Mouse (Mus musculus) midbrain, postnatal 0 days (tissue): ENCODE measurements around the gene Tmem217. TPM values are rescaled to one million over a fixed set of nuclear protein-coding genes. Genes with fewer than 3 reads are reported as not detected.

ENCODE experiments used
- ATAC-seq: fragments of 200-750 bp; cut with Nextera tagmentation; 2 replicates; pipeline ENCODE4 v1.8.0; 2017; ENCODE audit warnings: moderate number of reproducible peaks, mild to moderate bottlenecking, moderate TSS enrichment, moderate library complexity; ENCODE audit not compliant: low FRiP score
- DNase-seq: peaks from one replicate; pipeline ENCODE4 v3.0.0-alpha.2; 2015; ENCODE audit warnings: low spot score
- H3K27ac ChIP-seq: fragments of 300-500 bp; sonication (generic); 2 replicates; pipeline ENCODE4 v1.5.1; 2014; ENCODE audit warnings: low read depth, mild to moderate bottlenecking, low read length, mixed read lengths
- H3K27me3 ChIP-seq: fragments of 300-500 bp; sonication (generic); 2 replicates; pipeline ENCODE4 v1.6.1; 2014; ENCODE audit warnings: low read length, control low read depth, mixed read lengths; ENCODE audit not compliant: insufficient read depth
- H3K36me3 ChIP-seq: fragments of 300-500 bp; sonication (generic); 2 replicates; pipeline ENCODE4 v1.6.1; 2014; ENCODE audit warnings: low read length, control low read depth, mixed read lengths; ENCODE audit not compliant: insufficient read depth
- H3K4me1 ChIP-seq: fragments of 300-500 bp; sonication (generic); 2 replicates; pipeline ENCODE4 v1.6.1; 2014; ENCODE audit warnings: mild to moderate bottlenecking, control low read depth, antibody characterized with exemption, low read length, mixed read lengths; ENCODE audit not compliant: insufficient read depth
- H3K4me2 ChIP-seq: fragments of 300-500 bp; sonication (generic); 2 replicates; pipeline ENCODE4 v1.6.1; 2014; ENCODE audit warnings: low read depth, mild to moderate bottlenecking, low read length, mixed read lengths; ENCODE audit not compliant: poor library complexity, severe bottlenecking
- H3K4me3 ChIP-seq: fragments of 300-500 bp; sonication (generic); 2 replicates; pipeline ENCODE4 v1.5.1; 2014; ENCODE audit warnings: low read depth, mild to moderate bottlenecking, low read length, moderate library complexity
- H3K9ac ChIP-seq: fragments of 300-500 bp; sonication (generic); replicated peaks from 2 replicates; pipeline ENCODE4 v1.6.1; 2014; ENCODE audit warnings: mild to moderate bottlenecking, low read length, moderate library complexity, mixed read lengths; ENCODE audit not compliant: poor library complexity, severe bottlenecking
- H3K9me3 ChIP-seq: fragments of 300-500 bp; sonication (generic); 2 replicates; pipeline ENCODE4 v1.6.1; 2016; ENCODE audit warnings: low read length, control low read depth
- CTCF ChIP-seq: IDR thresholded peaks from 2 replicates; pipeline ENCODE4 v1.5.1; 2016; ENCODE audit warnings: antibody characterized with exemption, mild to moderate bottlenecking
- WGBS: fragments of 180-500 bp; shearing (Covaris S2); extraction: QIAGEN DNeasy Blood & Tissue Kit; methylation state at CpG from one replicate; pipeline ENCODE4 v1.1.7; 2014; 5-methylcytosine and 5-hydroxymethylcytosine counted together
- polyA plus RNA-seq: library from polyadenylated mRNA; unstranded; fragments of >200 nt; fragmentation: Nextera tagmentation; extraction: Ambion mirVana; gene quantifications from 2 replicates; pipeline ENCODE4 v1.2.1, GENCODE M21; 2015
- total RNA-seq: library from RNA; depleted of rRNA; stranded (reverse); fragments of >200 nt; gene quantifications from 2 replicates; pipeline ENCODE4 v1.2.3, GENCODE M21; 2014

Gene Tmem217
- total and polyA plus RNA-seq, 2 experiments from 2014 or later, result 0.84 TPM; not detected in 1

DNA sequence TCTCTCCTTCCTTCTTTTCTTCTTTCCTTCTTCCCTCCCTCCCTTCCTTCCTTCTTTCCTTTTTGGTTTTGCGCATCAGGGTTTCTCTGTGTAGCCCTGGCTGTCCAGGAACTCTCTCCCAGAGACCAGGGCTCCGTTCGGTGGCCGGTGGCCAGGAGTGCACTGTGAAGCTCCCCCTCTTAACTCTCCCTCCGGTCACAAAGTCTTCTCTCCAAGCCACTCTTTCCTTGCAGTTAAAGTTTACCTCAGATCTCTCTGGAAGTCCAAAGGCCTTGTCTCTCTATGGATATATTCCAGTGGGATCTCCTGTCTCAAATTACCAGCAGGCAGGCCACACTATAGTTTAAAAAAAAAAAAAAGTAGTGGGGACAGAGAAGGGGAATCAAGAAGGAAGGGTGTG is 6.9 kb downstream of the Tmem217 start:
- ATAC-seq (no peak), DNase-seq (no peak)
- H3K4me2 ChIP-seq, result no peak overlapping the region
- no peak overlapping the region for H3K27ac ChIP-seq
- no peaks in the 10 kb centered on the region for H3K27me3 ChIP-seq
- no peak for TF ChIP-seq CTCF
- H3K9ac ChIP-seq, result no peak overlapping the region
- no peaks in the 10 kb centered on the region for H3K9me3 ChIP-seq
- H3K36me3 ChIP-seq, result no peaks in the 10 kb centered on the region
- H3K4me3 ChIP-seq, result no peak overlapping the region
- H3K4me1 ChIP-seq, result peaks cover 2% of the 10 kb centered on the region
- WGBS, result 93% methylated on average over 5 of the region's 5 CpGs

DNA sequence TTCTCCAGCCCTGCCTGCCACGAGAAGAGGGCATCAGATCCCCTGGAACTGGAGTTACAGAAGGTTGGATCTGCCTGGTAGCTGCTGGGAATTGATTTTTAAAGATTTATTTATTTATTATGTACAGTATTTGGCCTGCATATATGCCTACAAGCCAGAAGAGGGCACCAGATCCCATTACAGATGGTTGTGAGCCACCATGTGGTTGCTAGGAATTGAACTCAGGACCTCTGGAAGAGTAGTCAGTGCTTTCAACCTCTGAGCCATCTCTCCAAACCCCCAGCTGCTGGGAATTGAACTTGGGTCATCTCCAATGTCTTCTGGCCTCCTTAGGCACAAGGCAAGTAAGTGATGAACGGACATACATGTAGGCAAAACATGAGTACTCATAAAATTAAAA is 8.1 kb downstream of the Tmem217 start:
- Histone ChIP-seq H3K9me3 (no peaks in the 10 kb centered on the region), H3K27ac (no peak overlapping the region), H3K9ac (no peak overlapping the region), H3K4me2 (no peak overlapping the region), H3K4me1 (no peaks in the 10 kb centered on the region), H3K4me3 (no peak overlapping the region), H3K27me3 (no peaks in the 10 kb centered on the region), H3K36me3 (no peaks in the 10 kb centered on the region)
- TF ChIP-seq CTCF, result peak; percentile 14; the same call in 1 of the 2 replicates
- ATAC-seq, result no peak
- DNase-seq, result no peak
- 74% methylated on average over 2 of the region's 2 CpGs for WGBS

DNA sequence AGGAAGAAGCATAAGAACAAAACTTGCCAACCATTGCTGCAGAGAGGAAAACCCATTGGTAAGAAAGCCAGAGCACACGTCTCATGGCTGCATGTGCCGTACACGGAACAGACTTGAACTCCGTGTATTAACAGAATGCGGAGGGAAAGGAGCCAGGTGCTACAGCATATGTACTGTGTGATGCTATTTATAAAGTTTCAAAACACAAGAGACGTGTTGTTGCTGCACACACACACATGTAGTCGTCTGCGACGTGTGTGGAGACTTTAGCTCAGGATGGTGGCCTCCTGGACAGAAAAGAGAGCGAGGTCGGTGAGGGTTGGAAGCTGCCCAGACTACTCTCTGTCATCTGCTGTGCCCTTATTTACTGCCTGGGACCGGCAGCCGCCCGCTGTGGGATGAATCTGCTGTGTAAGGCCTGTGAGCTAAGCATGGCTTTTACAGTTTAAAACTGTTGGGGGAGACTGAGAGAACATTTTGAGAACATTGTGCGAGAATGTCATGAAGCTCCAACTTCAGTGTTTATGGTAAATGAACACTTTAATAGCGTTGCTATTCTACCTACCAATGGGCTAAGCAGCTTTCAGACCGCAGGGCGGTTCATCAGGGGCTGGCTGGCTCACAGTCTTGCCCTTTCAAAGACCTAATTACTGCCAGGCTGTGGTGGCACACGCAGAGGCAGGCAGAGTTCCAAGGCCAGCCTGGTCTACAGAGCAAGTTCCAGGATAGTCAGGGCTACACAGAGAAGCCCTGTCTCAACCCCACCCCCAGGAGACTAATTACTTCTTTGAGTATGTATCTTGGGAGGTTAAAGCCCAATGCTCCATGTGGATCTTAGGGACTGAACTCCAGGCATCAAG is 9.1 kb downstream of the Tmem217 start:
- H3K4me2 ChIP-seq, result no peak overlapping the region
- no peak overlapping the region for H3K9ac ChIP-seq
- H3K4me3 ChIP-seq, result no peak overlapping the region
- no peak for TF ChIP-seq CTCF
- ATAC-seq (no peak), DNase-seq (no peak)
- H3K27ac ChIP-seq, result no peak overlapping the region
- whole genome bisulfite sequencing, result 89% methylated on average over 19 of the region's 19 CpGs
- no peaks in the 10 kb centered on the region for H3K27me3 ChIP-seq
- no peaks in the 10 kb centered on the region for H3K4me1 ChIP-seq
- no peaks in the 10 kb centered on the region for H3K9me3 ChIP-seq
- H3K36me3 ChIP-seq, result no peaks in the 10 kb centered on the region

DNA sequence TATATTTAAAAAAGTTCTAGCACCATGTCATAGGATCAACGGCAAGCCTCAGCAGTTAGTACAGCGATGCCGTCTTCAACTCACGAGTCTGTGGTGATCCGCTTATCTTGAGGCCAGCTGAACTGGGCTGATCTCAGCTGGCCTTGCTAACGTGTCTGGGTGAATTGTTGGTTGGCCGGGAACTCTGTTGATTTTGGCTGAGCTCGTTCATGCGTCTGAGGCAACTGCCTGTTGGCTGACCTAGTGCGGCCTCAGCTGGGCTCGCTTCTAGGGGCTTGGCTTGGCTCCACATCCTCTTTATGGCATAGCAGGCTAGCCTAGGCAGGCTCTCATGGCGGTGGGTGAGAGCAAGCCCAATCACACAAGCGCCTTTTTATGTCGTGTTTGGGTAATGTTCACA is 10.8 kb downstream of the Tmem217 start:
- no peaks in the 10 kb centered on the region for H3K9me3 ChIP-seq
- no peaks in the 10 kb centered on the region for H3K4me1 ChIP-seq
- no peak overlapping the region for H3K4me2 ChIP-seq
- ATAC-seq (no peak), DNase-seq (peak; percentile 72)
- H3K27me3 ChIP-seq, result no peaks in the 10 kb centered on the region
- no peak overlapping the region for H3K4me3 ChIP-seq
- no peak overlapping the region for H3K9ac ChIP-seq
- H3K36me3 ChIP-seq, result no peaks in the 10 kb centered on the region
- H3K27ac ChIP-seq, result no peak overlapping the region
- WGBS, result 71% methylated on average over 14 of the region's 14 CpGs
- TF ChIP-seq CTCF, result no peak

DNA sequence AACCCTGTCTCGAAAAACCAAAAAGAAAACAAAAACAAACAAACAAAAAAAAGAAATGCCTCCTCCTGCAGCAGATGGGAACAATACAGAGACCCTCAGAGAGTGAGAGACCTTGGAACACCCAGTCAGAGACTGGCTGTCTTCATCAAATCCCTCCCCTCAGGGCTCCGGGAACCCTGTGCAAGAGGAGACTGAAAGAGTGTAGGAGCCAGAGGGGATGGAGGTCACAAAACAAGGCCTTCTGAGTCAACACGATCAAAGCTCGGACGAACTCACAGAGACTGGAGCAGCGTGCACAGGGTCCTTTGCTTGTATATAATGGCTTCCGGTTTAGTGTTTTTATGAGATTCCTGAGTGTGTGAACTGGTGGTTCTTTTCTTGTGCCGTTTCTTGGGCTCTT is 11.8 kb downstream of the Tmem217 start:
- Histone ChIP-seq H3K9me3 (no peaks in the 10 kb centered on the region), H3K4me2 (no peak overlapping the region)

DNA sequence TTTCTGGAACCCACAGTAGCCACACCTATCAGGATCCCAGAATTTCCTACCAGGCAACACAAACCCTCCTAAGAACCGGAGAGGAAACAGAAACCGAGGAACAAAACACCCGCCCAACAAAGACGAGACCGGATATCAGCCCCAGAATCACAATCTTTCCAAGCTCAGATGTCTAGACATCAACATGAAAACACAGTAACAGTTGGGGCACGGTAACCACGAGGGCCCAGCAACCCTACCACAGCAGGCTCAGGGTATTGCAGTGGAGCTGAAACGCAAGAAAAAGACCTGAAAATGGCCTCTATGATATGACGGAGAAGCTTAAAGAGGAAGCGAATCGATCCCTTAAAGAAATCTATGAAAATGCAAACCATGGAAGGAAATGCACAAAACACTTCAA is 18.3 kb downstream of the Tmem217 start:
- H3K9ac ChIP-seq, result no peak overlapping the region
- DNase-seq, result no peak
- no peaks in the 10 kb centered on the region for H3K27me3 ChIP-seq
- no peak overlapping the region for H3K27ac ChIP-seq
- no peaks in the 10 kb centered on the region for H3K9me3 ChIP-seq
- no peak overlapping the region for H3K4me2 ChIP-seq
- ATAC-seq, result no peak
- no peaks in the 10 kb centered on the region for H3K36me3 ChIP-seq
- H3K4me3 ChIP-seq, result no peak overlapping the region
- TF ChIP-seq CTCF, result no peak
- WGBS, result 91% methylated on average over 11 of the region's 11 CpGs
- H3K4me1 ChIP-seq, result no peaks in the 10 kb centered on the region

More for the DNA sequence above, 11.8 kb downstream of the Tmem217 start:
- no peak for ATAC-seq
- H3K4me1 ChIP-seq, result no peaks in the 10 kb centered on the region
- H3K36me3 ChIP-seq, result no peaks in the 10 kb centered on the region
- no peak for TF ChIP-seq CTCF
- no peaks in the 10 kb centered on the region for H3K27me3 ChIP-seq
- no peak overlapping the region for H3K4me3 ChIP-seq
- DNase-seq, result no peak
- H3K9ac ChIP-seq, result no peak overlapping the region
- WGBS, result 96% methylated on average over 8 of the region's 8 CpGs
- no peak overlapping the region for H3K27ac ChIP-seq
